Mouse (Mus musculus) ES-Bruce4 (cell line): Measurements from ENCODE around the gene Rab3gap1.

Experiments used
- CTCF ChIP-seq: IDR thresholded peaks from one replicate; pipeline ENCODE4 v1.8.1; 2011; ENCODE audit warnings: low read depth, low read length
- EP300 ChIP-seq: IDR thresholded peaks from 2 replicates; pipeline ENCODE4 v1.6.1; 2011; ENCODE audit warnings: low read depth, low read length; ENCODE audit not compliant: insufficient read depth
- POLR2A ChIP-seq: IDR thresholded peaks from one replicate; pipeline ENCODE4 v1.8.1; 2011; ENCODE audit warnings: low read length; ENCODE audit not compliant: insufficient read depth

DNA sequence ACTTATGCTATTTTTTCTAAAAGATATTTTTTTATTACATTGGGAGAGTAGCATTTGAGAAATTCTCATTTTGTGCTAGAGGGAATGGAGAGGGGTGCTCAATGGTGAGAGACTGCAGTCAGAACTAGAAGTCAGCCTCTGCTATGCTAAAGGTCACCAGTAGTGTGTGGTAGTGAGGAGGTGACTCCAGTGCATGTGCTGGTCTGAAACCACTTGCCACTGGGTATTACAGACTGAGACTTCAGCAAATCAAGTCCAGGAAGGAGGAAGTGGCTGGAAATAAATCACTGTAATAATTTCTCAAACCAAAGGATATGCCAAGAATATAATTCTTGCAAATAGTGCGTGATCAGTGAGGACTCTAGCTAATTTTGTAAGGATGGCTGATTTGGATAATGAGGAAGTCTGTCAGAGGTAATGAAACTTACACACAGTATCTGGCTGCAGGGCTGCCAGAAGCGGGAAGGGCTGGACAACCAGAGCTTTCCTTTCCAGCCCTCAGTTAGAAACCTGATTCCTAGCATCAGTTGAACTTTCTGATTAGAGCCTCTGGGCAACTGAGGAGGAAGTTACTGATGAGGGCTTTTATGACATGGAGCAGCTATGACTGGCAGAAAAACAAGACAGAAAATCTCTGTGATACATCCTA, 112.5 kb downstream of the Rab3gap1 start:
- TF ChIP-seq CTCF: no peak
- TF ChIP-seq EP300: no peak
- TF ChIP-seq POLR2A: no peak
